Mouse (Mus musculus): Measurements from ENCODE around the gene Prkrip1. TPM values are rescaled to one million over a fixed set of nuclear protein-coding genes. Genes with fewer than 3 reads are reported as not detected.
A peak's percentile ranks its signal among the peaks of the same experiment; 100 is the strongest.

Prkrip1 gene
- total RNA-seq, 1 experiment = 52.8 TPM

DNA sequence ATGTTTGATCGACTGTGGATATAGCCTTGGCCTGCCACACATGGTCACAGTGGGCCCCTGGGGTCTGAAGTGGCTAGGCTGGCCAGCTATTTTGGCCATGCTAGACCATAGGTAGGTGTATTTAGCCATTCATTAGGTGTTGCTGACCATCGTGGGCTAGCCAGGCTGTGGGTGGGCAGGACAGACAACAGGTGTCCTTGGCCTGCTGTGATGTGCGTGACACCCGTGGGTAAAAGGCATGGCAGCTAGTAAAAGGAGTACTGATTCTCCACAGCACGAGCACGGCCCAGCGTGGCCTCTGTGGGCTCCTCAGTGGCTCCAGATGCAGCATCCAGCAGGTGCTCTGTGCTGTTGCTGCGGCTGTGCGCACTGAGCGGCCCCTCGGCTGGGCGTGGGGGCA is 19.8 kb upstream of the Prkrip1 start:
- TF ChIP-seq HCFC1 (IDR thresholded peaks at IDR 0.05; ENCODE audit: borderline replicate concordance, insufficient read depth, low read length) (no peak), ZC3H11A (IDR thresholded peaks at IDR 0.05; ENCODE audit: borderline replicate concordance, low read depth, low read length) (no peak), CHD2 (IDR thresholded peaks at IDR 0.05; ENCODE audit: low read depth, low read length) (no peak), ZNF384 (IDR thresholded peaks at IDR 0.05; ENCODE audit: low read depth, low read length) (no peak), MAFK (IDR thresholded peaks at IDR 0.05; ENCODE audit: insufficient read depth, low read depth, low read length) (no peak)
- no peaks in the 10 kb centered on the region for H3K36me3 ChIP-seq (ENCODE audit: control insufficient read depth, insufficient read depth, low read length, poor library complexity, severe bottlenecking)
- no peak overlapping the region for H3K9ac ChIP-seq (ENCODE audit: insufficient read depth, low read depth, low read length, poor library complexity, severe bottlenecking)
- no peak overlapping the region for H3K27ac ChIP-seq (ENCODE audit: insufficient read depth, low read depth, low read length, poor library complexity, severe bottlenecking)
- no peaks in the 10 kb centered on the region for H3K9me3 ChIP-seq (ENCODE audit: control insufficient read depth, insufficient read depth, low read depth, low read length)
- no peaks in the 10 kb centered on the region; a peak in 1 of 4 replicates for H3K4me1 ChIP-seq (ENCODE audit: control insufficient read depth in 2 of 2, insufficient read depth in 2 of 2, low read length in 2 of 2, poor library complexity in 1 of 2)
- no peak for DNase-seq (ENCODE audit: low read depth, low spot score)
- peak overlapping the region; percentile 32 to 35; a peak in 3 of 4 replicates for H3K4me3 ChIP-seq (ENCODE audit: insufficient read depth in 1 of 2, low read depth in 1 of 2, low read length in 2 of 2, poor library complexity in 1 of 2, severe bottlenecking in 1 of 2)
- in situ Hi-C loops (cut with MboI; ENCODE audit: low sequenced_read_pairs in 2 of 2, unreplicated experiment in 2 of 2) = no loop called here

DNA sequence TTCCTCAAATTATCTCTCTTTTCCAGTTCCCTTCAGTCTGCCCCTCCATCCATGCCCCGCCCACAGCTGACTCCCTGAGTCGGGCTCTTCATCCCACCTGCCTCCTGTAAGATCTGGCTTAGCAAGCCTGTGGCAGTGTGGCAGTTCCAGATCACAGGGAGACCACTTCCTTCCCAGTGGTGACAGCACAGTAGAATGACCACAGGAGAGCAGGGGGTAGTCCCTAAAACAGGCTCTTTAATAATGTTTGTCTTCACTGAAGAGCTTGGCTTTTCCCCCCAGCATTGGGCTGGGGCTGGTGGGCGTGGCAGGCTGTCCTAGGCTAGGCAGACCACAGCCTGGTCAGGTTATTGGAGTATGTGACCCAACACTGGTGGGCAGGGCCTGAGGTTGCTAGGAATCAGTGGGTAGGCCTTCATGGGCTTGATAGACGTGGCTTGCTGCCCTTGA is 19.2 kb upstream of the Prkrip1 start:
- Histone ChIP-seq H3K9me3 (ENCODE audit: control insufficient read depth, insufficient read depth, low read depth, low read length) (no peaks in the 10 kb centered on the region), H3K4me1 (ENCODE audit: control insufficient read depth in 2 of 2, insufficient read depth in 2 of 2, low read length in 2 of 2, poor library complexity in 1 of 2) (no peaks in the 10 kb centered on the region; a peak in 1 of 4 replicates), H3K36me3 (ENCODE audit: control insufficient read depth, insufficient read depth, low read length, poor library complexity, severe bottlenecking) (no peaks in the 10 kb centered on the region), H3K4me3 (ENCODE audit: insufficient read depth in 1 of 2, low read depth in 1 of 2, low read length in 2 of 2, poor library complexity in 1 of 2, severe bottlenecking in 1 of 2) (no peak overlapping the region), H3K27ac (ENCODE audit: insufficient read depth, low read depth, low read length, poor library complexity, severe bottlenecking) (no peak overlapping the region), H3K9ac (ENCODE audit: insufficient read depth, low read depth, low read length, poor library complexity, severe bottlenecking) (no peak overlapping the region)
- in situ Hi-C loops (cut with MboI; ENCODE audit: low sequenced_read_pairs in 2 of 2, unreplicated experiment in 2 of 2) = no loop called here
- DNase-seq (ENCODE audit: low read depth, low spot score) = no peak
- TF ChIP-seq HCFC1 (IDR thresholded peaks at IDR 0.05; ENCODE audit: borderline replicate concordance, insufficient read depth, low read length) = no peak
- no peak for TF ChIP-seq ZC3H11A (IDR thresholded peaks at IDR 0.05; ENCODE audit: borderline replicate concordance, low read depth, low read length)
- TF ChIP-seq MAFK (IDR thresholded peaks at IDR 0.05; ENCODE audit: insufficient read depth, low read depth, low read length) = no peak
- no peak for TF ChIP-seq CHD2 (IDR thresholded peaks at IDR 0.05; ENCODE audit: low read depth, low read length)
- TF ChIP-seq ZNF384 (IDR thresholded peaks at IDR 0.05; ENCODE audit: low read depth, low read length) = no peak

DNA sequence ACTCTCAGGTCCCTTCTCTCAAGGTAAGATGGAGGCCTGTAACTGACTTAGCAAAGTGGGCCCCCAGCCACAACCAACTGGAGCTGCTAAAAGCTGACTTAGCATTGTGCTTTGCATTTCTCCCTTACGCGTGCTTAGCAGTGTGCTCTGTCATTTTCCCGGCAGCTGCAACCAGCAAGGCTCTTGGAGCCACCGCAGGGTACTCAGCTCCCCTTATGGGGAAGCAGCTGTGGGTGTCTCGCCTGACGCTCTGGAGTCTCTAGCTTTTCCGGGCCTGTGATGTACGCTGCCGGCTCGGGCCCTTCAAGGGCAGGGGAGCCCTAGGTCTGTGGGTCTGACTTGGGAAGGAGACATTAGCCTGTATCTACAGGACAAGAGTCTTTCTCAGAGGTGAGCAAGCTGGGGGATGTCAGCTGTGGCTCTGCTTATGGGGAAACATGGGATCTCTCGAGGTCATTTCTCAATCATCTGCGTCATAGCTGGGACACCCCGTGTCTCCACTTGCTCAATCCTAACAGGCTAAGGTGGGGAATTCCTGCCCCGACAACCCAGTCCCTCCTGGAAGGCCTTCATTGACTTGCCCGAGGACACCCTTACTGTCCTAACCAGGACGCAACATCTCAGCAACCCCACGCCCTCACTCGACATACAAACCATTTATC is 18.4 kb upstream of the Prkrip1 start:
- no peak for DNase-seq (ENCODE audit: low read depth, low spot score)
- Histone ChIP-seq H3K36me3 (ENCODE audit: control insufficient read depth, insufficient read depth, low read length, poor library complexity, severe bottlenecking) (no peaks in the 10 kb centered on the region), H3K9ac (ENCODE audit: insufficient read depth, low read depth, low read length, poor library complexity, severe bottlenecking) (no peak overlapping the region), H3K4me1 (ENCODE audit: control insufficient read depth in 2 of 2, insufficient read depth in 2 of 2, low read length in 2 of 2, poor library complexity in 1 of 2) (no peaks in the 10 kb centered on the region; a peak in 1 of 4 replicates), H3K27ac (ENCODE audit: insufficient read depth, low read depth, low read length, poor library complexity, severe bottlenecking) (no peak overlapping the region), H3K9me3 (ENCODE audit: control insufficient read depth, insufficient read depth, low read depth, low read length) (no peaks in the 10 kb centered on the region), H3K4me3 (ENCODE audit: insufficient read depth in 1 of 2, low read depth in 1 of 2, low read length in 2 of 2, poor library complexity in 1 of 2, severe bottlenecking in 1 of 2) (no peak overlapping the region)
- TF ChIP-seq HCFC1 (IDR thresholded peaks at IDR 0.05; ENCODE audit: borderline replicate concordance, insufficient read depth, low read length) = no peak
- TF ChIP-seq ZNF384 (IDR thresholded peaks at IDR 0.05; ENCODE audit: low read depth, low read length) = no peak
- no peak for TF ChIP-seq ZC3H11A (IDR thresholded peaks at IDR 0.05; ENCODE audit: borderline replicate concordance, low read depth, low read length)
- no peak for TF ChIP-seq CHD2 (IDR thresholded peaks at IDR 0.05; ENCODE audit: low read depth, low read length)
- no peak for TF ChIP-seq MAFK (IDR thresholded peaks at IDR 0.05; ENCODE audit: insufficient read depth, low read depth, low read length)
- in situ Hi-C loops (cut with MboI; ENCODE audit: low sequenced_read_pairs in 2 of 2, unreplicated experiment in 2 of 2) = no loop called here

DNA sequence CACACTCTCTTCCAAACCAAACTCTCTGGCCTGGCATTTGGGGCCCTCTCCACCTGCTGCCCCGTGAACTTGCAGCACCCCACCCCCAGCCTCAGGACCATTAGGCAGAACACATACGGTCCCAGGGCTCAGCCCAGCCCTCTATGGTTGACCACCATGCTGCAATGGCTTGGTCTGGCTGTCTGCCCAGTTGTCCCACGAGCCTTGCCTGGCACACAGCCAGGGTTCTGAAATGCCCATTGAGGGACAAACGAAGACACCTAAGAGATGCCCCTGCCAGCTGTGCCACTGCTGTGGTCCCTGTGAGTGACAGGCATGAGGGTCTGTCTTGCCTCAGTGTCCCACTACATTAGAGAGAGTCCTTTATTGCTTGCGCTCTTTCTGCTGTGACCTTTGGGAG is 17.2 kb upstream of the Prkrip1 start:
- in situ Hi-C loops (cut with MboI; ENCODE audit: low sequenced_read_pairs in 2 of 2, unreplicated experiment in 2 of 2) = no loop called here
- no peaks in the 10 kb centered on the region for H3K36me3 ChIP-seq (ENCODE audit: control insufficient read depth, insufficient read depth, low read length, poor library complexity, severe bottlenecking)
- H3K27ac ChIP-seq (ENCODE audit: insufficient read depth, low read depth, low read length, poor library complexity, severe bottlenecking) = no peak overlapping the region
- no peak for DNase-seq (ENCODE audit: low read depth, low spot score)
- TF ChIP-seq MAFK (IDR thresholded peaks at IDR 0.05; ENCODE audit: insufficient read depth, low read depth, low read length) = no peak
- TF ChIP-seq ZC3H11A (IDR thresholded peaks at IDR 0.05; ENCODE audit: borderline replicate concordance, low read depth, low read length) = no peak
- no peak for TF ChIP-seq ZNF384 (IDR thresholded peaks at IDR 0.05; ENCODE audit: low read depth, low read length)
- no peak for TF ChIP-seq HCFC1 (IDR thresholded peaks at IDR 0.05; ENCODE audit: borderline replicate concordance, insufficient read depth, low read length)
- TF ChIP-seq CHD2 (IDR thresholded peaks at IDR 0.05; ENCODE audit: low read depth, low read length) = no peak
- H3K9ac ChIP-seq (ENCODE audit: insufficient read depth, low read depth, low read length, poor library complexity, severe bottlenecking) = no peak overlapping the region
- no peaks in the 10 kb centered on the region; a peak in 1 of 4 replicates for H3K4me1 ChIP-seq (ENCODE audit: control insufficient read depth in 2 of 2, insufficient read depth in 2 of 2, low read length in 2 of 2, poor library complexity in 1 of 2)
- H3K4me3 ChIP-seq (ENCODE audit: insufficient read depth in 1 of 2, low read depth in 1 of 2, low read length in 2 of 2, poor library complexity in 1 of 2, severe bottlenecking in 1 of 2) = no peak overlapping the region
- no peaks in the 10 kb centered on the region for H3K9me3 ChIP-seq (ENCODE audit: control insufficient read depth, insufficient read depth, low read depth, low read length)
